Mouse (Mus musculus) limb, embryonic 13.5 days (tissue): ENCODE measurements around the gene Cacna1h. TPM values are rescaled to one million over a fixed set of nuclear protein-coding genes. Genes with fewer than 3 reads are reported as not detected.

Experiments
- ATAC-seq: fragments of 200-750 bp; cut with Nextera tagmentation; 2 replicates; pipeline ENCODE4 v1.8.0; 2017; ENCODE audit warnings: low read depth, moderate number of reproducible peaks, moderate TSS enrichment; ENCODE audit not compliant: low FRiP score
- H3K27ac ChIP-seq: fragments of 300-500 bp; sonication (generic); 2 replicates; pipeline ENCODE4 v1.5.1; 2015; ENCODE audit warnings: inconsistent platforms, mild to moderate bottlenecking, moderate library complexity
- H3K27me3 ChIP-seq: fragments of 300-500 bp; sonication (generic); 2 replicates; pipeline ENCODE4 v1.6.1; 2015; ENCODE audit warnings: mild to moderate bottlenecking, inconsistent platforms
- H3K36me3 ChIP-seq: fragments of 300-500 bp; sonication (generic); 2 replicates; pipeline ENCODE4 v1.6.1; 2015; ENCODE audit warnings: inconsistent platforms, mild to moderate bottlenecking, moderate library complexity
- H3K4me1 ChIP-seq: fragments of 300-500 bp; sonication (generic); 2 replicates; pipeline ENCODE4 v1.6.1; 2015; ENCODE audit warnings: inconsistent platforms
- H3K4me2 ChIP-seq: fragments of 300-500 bp; sonication (generic); replicated peaks from 2 replicates; pipeline ENCODE4 v1.6.1; 2015; ENCODE audit warnings: inconsistent platforms, mild to moderate bottlenecking, moderate library complexity
- H3K4me3 ChIP-seq: fragments of 300-500 bp; sonication (generic); 2 replicates; pipeline ENCODE4 v1.5.1; 2015; ENCODE audit warnings: moderate library complexity, mild to moderate bottlenecking, inconsistent platforms
- H3K9ac ChIP-seq: fragments of 300-500 bp; sonication (generic); 2 replicates; pipeline ENCODE4 v1.6.1; 2015; ENCODE audit warnings: mild to moderate bottlenecking, inconsistent platforms
- H3K9me3 ChIP-seq: fragments of 300-500 bp; sonication (generic); 2 replicates; pipeline ENCODE4 v1.6.1; 2016; ENCODE audit warnings: inconsistent platforms
- WGBS: fragments of 180-500 bp; shearing (Covaris S2); methylation state at CpG from one replicate; pipeline ENCODE4 v1.1.7; 2015; 5-methylcytosine and 5-hydroxymethylcytosine counted together
- polyA plus RNA-seq: library from polyadenylated mRNA; unstranded; fragments of >200 nt; fragmentation: Nextera tagmentation; extraction: Ambion mirVana; gene quantifications from 2 replicates; pipeline ENCODE4 v1.2.1, GENCODE M21; 2015

The Cacna1h gene
- polyA plus RNA-seq, 1 experiment from 2014 or later, result 7.5 TPM

DNA sequence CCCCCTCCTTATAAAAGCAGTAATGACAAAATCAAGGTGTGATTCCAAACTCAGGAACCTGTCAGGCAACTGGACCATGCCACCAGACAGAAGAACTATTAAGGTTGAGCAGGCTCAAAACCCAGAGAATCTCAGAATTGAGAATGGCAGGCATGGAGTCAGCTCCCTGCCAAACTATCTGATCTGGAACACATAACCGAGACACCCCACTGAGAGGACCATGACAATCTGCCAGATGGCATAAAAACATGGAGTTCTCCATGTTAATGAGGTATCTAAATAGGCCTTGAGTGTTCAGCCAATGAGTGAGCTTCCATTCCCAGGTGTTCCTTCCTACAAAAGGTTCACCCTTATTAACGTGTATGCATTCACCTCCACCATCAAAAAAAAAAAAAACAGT is 72.3 kb downstream of the Cacna1h start:
- Histone ChIP-seq H3K4me2 (no peak overlapping the region), H3K4me3 (no peak overlapping the region), H3K36me3 (no peaks in the 10 kb centered on the region), H3K4me1 (no peaks in the 10 kb centered on the region), H3K27me3 (no peaks in the 10 kb centered on the region), H3K27ac (no peak overlapping the region), H3K9ac (no peak overlapping the region), H3K9me3 (no peaks in the 10 kb centered on the region)
- ATAC-seq, result no peak
- 61% methylated on average over 2 of the region's 2 CpGs for WGBS

DNA sequence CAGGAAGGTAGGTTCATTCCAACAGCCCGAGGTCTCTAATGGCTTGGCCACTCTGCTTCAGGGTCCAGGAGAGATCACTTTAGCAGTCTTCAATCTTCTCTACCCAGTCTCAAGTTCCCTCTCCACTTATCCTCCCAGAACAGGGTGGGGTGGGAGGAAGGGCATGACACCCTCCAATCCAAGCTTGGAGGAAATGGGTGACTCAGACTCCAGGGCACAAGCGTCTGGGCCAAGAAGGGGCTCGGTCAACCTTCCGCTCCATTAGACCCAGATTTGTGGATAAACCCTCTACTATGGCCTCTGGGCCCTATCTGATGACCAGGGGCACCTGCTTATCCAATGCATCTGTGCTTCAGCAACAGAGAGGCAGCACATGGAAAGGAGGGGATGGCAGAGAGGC is 88.1 kb downstream of the Cacna1h start, which contains the start of gene Tpsab1:
TSS of gene Tpsab1 (minus strand) at position 101 of the 400 bp plus-strand sequence.
- Histone ChIP-seq H3K4me2 (no peak within 1 kb of the TSS), H3K9ac (no peak within 1 kb of the TSS; the same call in 1 of the 2 replicates), H3K36me3 (no peaks in the 10 kb centered on the region), H3K4me3 (no peak within 1 kb of the TSS), H3K27ac (no peak within 1 kb of the TSS), H3K27me3 (no peaks in the 10 kb centered on the region), H3K9me3 (no peaks in the 10 kb centered on the region), H3K4me1 (no peaks in the 10 kb centered on the region)
- 90% methylated on average over 4 of the region's 4 CpGs for WGBS
- ATAC-seq, result no peak

DNA sequence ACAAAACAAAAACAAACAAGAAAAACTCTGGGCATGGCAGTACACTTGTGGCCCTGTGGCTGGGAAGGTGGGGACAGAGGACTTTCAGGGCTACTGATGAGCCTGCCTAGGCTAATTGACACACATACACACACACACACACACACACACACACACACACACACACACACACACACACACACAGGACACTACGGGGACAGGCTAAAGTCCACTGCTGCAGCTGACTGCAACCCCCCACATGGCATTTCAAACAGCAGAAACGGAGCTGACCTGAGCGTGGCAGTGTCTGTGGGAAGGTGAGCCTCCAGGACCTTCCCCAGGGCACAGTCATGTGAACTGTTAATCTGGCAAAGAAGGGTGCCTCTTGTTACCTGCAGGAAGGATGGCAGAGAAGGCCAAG is 92.1 kb downstream of the Cacna1h start:
- no peak overlapping the region for H3K4me3 ChIP-seq
- no peaks in the 10 kb centered on the region for H3K4me1 ChIP-seq
- no peak overlapping the region for H3K9ac ChIP-seq
- H3K36me3 ChIP-seq, result no peaks in the 10 kb centered on the region
- H3K27ac ChIP-seq, result no peak overlapping the region
- no peaks in the 10 kb centered on the region for H3K9me3 ChIP-seq
- 39% methylated on average over 3 of the region's 3 CpGs for WGBS
- ATAC-seq, result no peak
- no peak overlapping the region for H3K4me2 ChIP-seq
- H3K27me3 ChIP-seq, result 0 out of 2 replicates have a peak, but pooled peaks cover 3% of the 10 kb centered on the region

DNA sequence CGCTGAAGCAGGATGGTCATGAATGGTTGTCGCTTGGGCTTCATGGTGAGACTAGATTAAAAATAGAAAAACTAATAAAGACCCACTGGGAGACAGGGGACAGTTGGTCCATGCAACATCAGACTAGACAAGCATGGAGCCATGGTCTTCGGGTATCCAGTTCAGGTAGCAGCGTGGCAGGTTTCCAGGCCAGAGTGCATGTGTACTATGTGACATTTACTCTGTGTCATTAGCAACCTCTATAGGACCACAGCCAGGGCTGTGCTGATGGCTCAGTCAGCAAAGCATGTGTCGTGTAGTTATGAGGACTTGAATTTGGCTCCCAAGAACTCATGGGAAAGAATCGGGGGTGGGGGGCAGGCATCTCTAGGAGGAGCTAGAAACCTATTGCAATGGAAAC is 93.6 kb downstream of the Cacna1h start:
- WGBS, result 84% methylated on average over 6 of the region's 6 CpGs

DNA sequence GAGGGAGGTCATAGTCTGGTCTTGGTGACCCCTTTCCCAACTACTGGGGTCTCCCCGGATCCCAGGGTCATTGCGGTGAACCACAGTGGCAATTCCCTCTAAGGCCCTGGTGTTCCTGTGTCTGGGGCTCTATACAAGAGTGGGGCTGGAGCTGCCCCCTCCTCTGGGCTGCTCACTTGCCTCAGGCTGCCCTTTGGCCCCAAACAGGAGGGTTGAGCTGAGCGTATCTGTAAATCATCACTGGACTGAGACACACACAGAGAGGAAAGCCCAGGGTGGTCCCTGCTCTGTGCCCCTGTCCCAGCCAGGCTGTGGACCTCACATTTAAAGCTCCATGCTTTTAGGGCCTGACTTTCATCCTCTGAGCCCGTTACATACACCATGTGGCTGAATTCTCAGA is 95.4 kb downstream of the Cacna1h start:
- no peak overlapping the region for H3K4me2 ChIP-seq
- H3K9ac ChIP-seq, result no peak overlapping the region
- ATAC-seq, result no peak
- H3K27ac ChIP-seq, result no peak overlapping the region
- peaks cover 18% of the 10 kb centered on the region for H3K27me3 ChIP-seq
- H3K36me3 ChIP-seq, result no peaks in the 10 kb centered on the region
- WGBS, result 83% methylated on average over 4 of the region's 4 CpGs
- no peak overlapping the region for H3K4me3 ChIP-seq
- H3K9me3 ChIP-seq, result no peaks in the 10 kb centered on the region
- H3K4me1 ChIP-seq, result no peaks in the 10 kb centered on the region

More for the DNA sequence above, 93.6 kb downstream of the Cacna1h start:
- Histone ChIP-seq H3K9me3 (no peaks in the 10 kb centered on the region), H3K4me3 (no peak overlapping the region), H3K36me3 (no peaks in the 10 kb centered on the region), H3K27ac (no peak overlapping the region), H3K4me2 (no peak overlapping the region), H3K4me1 (no peaks in the 10 kb centered on the region), H3K27me3 (peaks cover 8% of the 10 kb centered on the region; the same call in 1 of the 2 replicates), H3K9ac (no peak overlapping the region)
- no peak for ATAC-seq

DNA sequence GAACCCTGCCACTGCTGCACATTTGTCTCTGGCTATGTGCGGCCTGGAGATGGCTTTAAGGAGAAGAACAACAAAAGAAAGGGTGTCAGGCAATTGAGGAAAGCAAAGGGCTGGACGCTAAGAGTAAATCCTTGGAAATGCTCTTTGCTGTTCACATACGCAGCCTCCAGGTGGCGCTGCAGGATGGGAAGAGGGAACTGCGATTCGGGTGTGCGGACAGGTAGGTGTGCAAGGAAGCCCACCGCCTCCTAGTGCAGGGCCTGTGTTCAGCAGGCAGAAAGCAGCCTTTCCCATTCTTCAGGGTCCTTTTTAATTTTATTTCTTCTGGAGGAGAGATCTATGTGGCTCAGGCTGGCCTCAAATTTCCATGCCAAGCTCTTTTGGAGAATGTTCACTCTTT is 99.6 kb downstream of the Cacna1h start:
- Histone ChIP-seq H3K36me3 (no peaks in the 10 kb centered on the region), H3K4me2 (no peak overlapping the region), H3K27me3 (peaks cover 39% of the 10 kb centered on the region), H3K9ac (no peak overlapping the region), H3K4me1 (no peaks in the 10 kb centered on the region), H3K27ac (no peak overlapping the region), H3K9me3 (no peaks in the 10 kb centered on the region), H3K4me3 (no peak overlapping the region)
- 4% methylated on average over 8 of the region's 8 CpGs for whole genome bisulfite sequencing
- ATAC-seq, result no peak

DNA sequence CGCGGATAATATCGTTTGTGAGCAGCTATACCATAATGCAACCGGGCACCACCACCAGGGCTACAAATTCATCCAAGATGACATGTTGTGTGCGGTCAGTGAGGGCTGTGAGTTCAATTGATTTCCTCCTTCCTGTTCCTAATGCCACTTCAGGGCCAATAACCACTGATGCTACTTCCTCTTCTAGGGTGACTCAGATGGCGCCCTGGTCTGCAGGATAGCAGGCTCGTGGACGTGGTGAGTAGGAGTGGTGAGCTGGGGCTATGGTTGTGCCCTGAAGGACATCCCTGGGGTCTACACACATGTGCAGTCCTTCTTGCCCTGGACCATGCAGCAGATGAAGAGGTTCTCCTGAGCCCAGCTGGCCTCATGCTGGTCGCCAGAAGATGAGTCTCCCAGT is 101.3 kb downstream of the Cacna1h start:
- H3K4me3 ChIP-seq, result no peak overlapping the region
- no peaks in the 10 kb centered on the region for H3K9me3 ChIP-seq
- H3K9ac ChIP-seq, result no peak overlapping the region
- H3K4me2 ChIP-seq, result no peak overlapping the region
- H3K27me3 ChIP-seq, result peaks cover 39% of the 10 kb centered on the region
- no peaks in the 10 kb centered on the region for H3K36me3 ChIP-seq
- 68% methylated on average over 9 of the region's 9 CpGs for WGBS
- no peaks in the 10 kb centered on the region for H3K4me1 ChIP-seq
- ATAC-seq, result no peak
- H3K27ac ChIP-seq, result no peak overlapping the region

Other genes starting within 250 kb of the Cacna1h start
- gene BC003965, start 249.2 kb downstream of the Cacna1h start, polyA plus RNA-seq, result 34.2 and 34.5 TPM in 2 replicates
- gene Unkl, start 245.4 kb downstream of the Cacna1h start, polyA plus RNA-seq, result 9.7 and 11.4 TPM in 2 replicates
- 34.9 and 35.5 TPM in 2 replicates for gene Gnptg, start 193.7 kb downstream of the Cacna1h start, polyA plus RNA-seq
- gene Tsr3, start 193.6 kb downstream of the Cacna1h start, polyA plus RNA-seq, result 57.0 and 59.4 TPM in 2 replicates
- gene Baiap3, start 177.4 kb downstream of the Cacna1h start, polyA plus RNA-seq, result 1.1 and 1.7 TPM in 2 replicates
- gene Ube2i, start 159.2 kb downstream of the Cacna1h start, polyA plus RNA-seq, result 679 and 685 TPM in 2 replicates
- 0.70 and 0.78 TPM in 2 replicates for gene Prss34, start 135.4 kb downstream of the Cacna1h start, polyA plus RNA-seq
- gene Prss28, start 125.1 kb downstream of the Cacna1h start, polyA plus RNA-seq, result not detected in 2 replicates
- gene Prss29, start 115.1 kb downstream of the Cacna1h start, polyA plus RNA-seq, result not detected in 2 replicates
- 0.08 and 0.09 TPM in 2 replicates for gene Tpsab1, start 88.2 kb downstream of the Cacna1h start, polyA plus RNA-seq
- gene Tpsb2, start 67.5 kb downstream of the Cacna1h start, polyA plus RNA-seq, result 1.1 and 2.1 TPM in 2 replicates
- gene Tpsg1, start 64.5 kb downstream of the Cacna1h start, polyA plus RNA-seq, result 1.8 and 3.3 TPM in 2 replicates
- not detected in 2 replicates for gene Tekt4, start 20.8 kb upstream of the Cacna1h start, polyA plus RNA-seq
- gene Sstr5, start 63.5 kb upstream of the Cacna1h start, polyA plus RNA-seq, result 0.24 and 0.29 TPM in 2 replicates
- gene Sox8, start 136.9 kb upstream of the Cacna1h start, polyA plus RNA-seq, result 15.0 and 16.5 TPM in 2 replicates
- gene Lmf1, start 145.3 kb upstream of the Cacna1h start, polyA plus RNA-seq, result 31.2 and 33.2 TPM in 2 replicates